Mouse (Mus musculus) forebrain, embryonic 15.5 days (tissue): Measurements from ENCODE around the gene Hmbs. TPM values are rescaled to one million over a fixed set of nuclear protein-coding genes. Genes with fewer than 3 reads are reported as not detected.
"Not testable (repeated sequence)": the region's sequence is repeated elsewhere in the genome, so short reads cannot be mapped to it uniquely, and the experiment has no call there.

Experiments used
- ATAC-seq: fragments of 200-750 bp; cut with Nextera tagmentation; replicated peaks from 2 replicates; pipeline ENCODE4 v1.8.0; 2017; ENCODE audit warnings: mild to moderate bottlenecking, moderate TSS enrichment, moderate library complexity
- H3K27ac ChIP-seq: fragments of 300-500 bp; sonication (generic); replicated peaks from 2 replicates; pipeline ENCODE4 v1.5.1; 2015; ENCODE audit warnings: mild to moderate bottlenecking, inconsistent platforms
- H3K27me3 ChIP-seq: fragments of 300-500 bp; sonication (generic); 2 replicates; pipeline ENCODE4 v1.6.1; 2015; ENCODE audit warnings: inconsistent platforms
- H3K36me3 ChIP-seq: fragments of 300-500 bp; sonication (generic); 2 replicates; pipeline ENCODE4 v1.6.1; 2015; ENCODE audit warnings: mild to moderate bottlenecking, inconsistent platforms
- H3K4me1 ChIP-seq: fragments of 300-500 bp; sonication (generic); 2 replicates; pipeline ENCODE4 v1.6.1; 2015; ENCODE audit warnings: inconsistent platforms
- H3K4me2 ChIP-seq: fragments of 300-500 bp; sonication (generic); replicated peaks from 2 replicates; pipeline ENCODE4 v1.6.1; 2015; ENCODE audit warnings: mild to moderate bottlenecking, inconsistent platforms
- H3K4me3 ChIP-seq: fragments of 300-500 bp; sonication (generic); 2 replicates; pipeline ENCODE4 v1.5.1; 2015; ENCODE audit warnings: mild to moderate bottlenecking, inconsistent platforms
- H3K9ac ChIP-seq: fragments of 300-500 bp; sonication (generic); replicated peaks from 2 replicates; pipeline ENCODE4 v1.6.1; 2015; ENCODE audit warnings: mild to moderate bottlenecking, inconsistent platforms
- H3K9me3 ChIP-seq: fragments of 300-500 bp; sonication (generic); 2 replicates; pipeline ENCODE4 v1.6.1; 2016; ENCODE audit warnings: inconsistent platforms
- WGBS: fragments of 180-500 bp; shearing (Covaris S2); methylation state at CpG from one replicate; pipeline ENCODE4 v1.1.7; 2015; ENCODE audit warnings: mixed read lengths; 5-methylcytosine and 5-hydroxymethylcytosine counted together
- polyA plus RNA-seq: library from polyadenylated mRNA; unstranded; fragments of >200 nt; fragmentation: Nextera tagmentation; extraction: Ambion mirVana; gene quantifications from 2 replicates; pipeline ENCODE4 v1.2.1, GENCODE M21; 2015

Hmbs gene
- polyA plus RNA-seq, 1 experiment from 2014 or later: 66.3 TPM

GRCm38 (mm10) chr9:44342173-44342572, 1.9 kb downstream of the Hmbs start:
- Histone ChIP-seq H3K9me3 (no peaks in the 10 kb centered on the region), H3K36me3 (peaks cover 15% of the 10 kb centered on the region), H3K4me3 (no peak overlapping the region), H3K4me1 (peaks cover 24% of the 10 kb centered on the region), H3K9ac (no peak overlapping the region), H3K27me3 (no peaks in the 10 kb centered on the region), H3K4me2 (no peak overlapping the region), H3K27ac (no peak overlapping the region)
- 92% methylated on average over 3 of the region's 3 CpGs for WGBS
- no peak for ATAC-seq

DNA sequence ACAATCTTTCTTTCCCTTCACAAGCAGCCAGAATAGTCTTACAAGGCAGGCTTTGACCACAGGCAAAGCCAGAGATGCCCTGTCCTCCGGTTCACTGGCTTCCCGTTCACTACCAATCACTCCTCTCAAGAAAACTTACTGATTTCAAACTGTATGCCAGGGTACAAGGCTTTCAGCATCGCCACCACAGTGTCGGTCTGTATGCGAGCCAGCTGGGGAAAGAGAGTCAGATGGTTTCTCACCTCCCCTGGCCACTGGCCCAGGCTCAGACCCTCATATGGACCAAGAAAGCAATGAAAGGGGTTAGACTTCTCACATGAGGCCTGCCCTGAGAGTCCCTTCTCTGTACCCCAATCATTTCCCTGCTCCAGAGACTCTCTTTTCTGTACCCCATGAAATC, 2.5 kb downstream of the Hmbs start:
- 92% methylated on average over 5 of the region's 5 CpGs for WGBS
- Histone ChIP-seq H3K36me3 (peaks cover 9% of the 10 kb centered on the region), H3K4me3 (no peak overlapping the region), H3K9ac (no peak overlapping the region), H3K27ac (no peak overlapping the region), H3K4me1 (peaks cover 31% of the 10 kb centered on the region), H3K9me3 (no peaks in the 10 kb centered on the region), H3K4me2 (no peak overlapping the region), H3K27me3 (no peaks in the 10 kb centered on the region)
- ATAC-seq: no peak

GRCm38 (mm10) chr9:44338574-44338973, 5.5 kb downstream of the Hmbs start:
- Histone ChIP-seq H3K36me3 (peaks cover 14% of the 10 kb centered on the region), H3K4me2 (no peak overlapping the region), H3K27ac (no peak overlapping the region), H3K4me1 (peaks cover 35% of the 10 kb centered on the region), H3K9me3 (no peaks in the 10 kb centered on the region), H3K27me3 (no peaks in the 10 kb centered on the region), H3K9ac (no peak overlapping the region), H3K4me3 (no peak overlapping the region)
- WGBS: 75% methylated on average over 5 of the region's 5 CpGs
- no peak for ATAC-seq

- ATAC-seq: no peak
- peak overlapping the region; percentile 84; the same call in 1 of the 2 replicates for H3K4me2 ChIP-seq
- WGBS: 64% methylated on average over 9 of the region's 9 CpGs
- no peaks in the 10 kb centered on the region for H3K27me3 ChIP-seq
- peaks cover 24% of the 10 kb centered on the region for H3K36me3 ChIP-seq
- peak overlapping the region; percentile 92 for H3K4me3 ChIP-seq
- peak overlapping the region; percentile 20; the same call in 1 of the 2 replicates for H3K9ac ChIP-seq
- H3K9me3 ChIP-seq: no peaks in the 10 kb centered on the region
- no peak overlapping the region for H3K27ac ChIP-seq
- H3K4me1 ChIP-seq: peaks cover 27% of the 10 kb centered on the region
These were observed 6.4 kb downstream of the Hmbs start for GRCm38 (mm10) chr9:44337436-44338169.

DNA sequence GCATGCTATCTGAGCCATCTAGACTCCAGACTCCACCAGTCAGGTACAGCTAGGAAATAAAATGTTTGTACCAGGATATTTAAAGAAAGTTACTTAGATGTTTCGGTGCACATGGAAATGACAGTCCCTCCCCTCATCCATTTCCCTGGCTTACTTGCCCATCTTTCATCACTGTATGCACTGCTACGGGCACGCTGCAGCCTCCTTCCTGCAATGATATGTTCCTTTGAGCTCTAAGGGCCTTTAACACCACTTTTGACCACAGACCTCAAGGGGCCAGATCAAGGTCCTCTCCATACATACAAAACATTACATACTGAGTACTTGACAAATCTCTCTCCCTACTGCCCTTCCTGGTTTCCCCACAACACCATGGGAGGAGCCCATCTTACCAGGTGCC, 7.1 kb downstream of the Hmbs start:
- peaks cover 28% of the 10 kb centered on the region for H3K36me3 ChIP-seq
- H3K27me3 ChIP-seq: no peaks in the 10 kb centered on the region
- no peak for ATAC-seq
- peak overlapping the region; percentile 84 for H3K4me2 ChIP-seq
- H3K9me3 ChIP-seq: no peaks in the 10 kb centered on the region
- H3K9ac ChIP-seq: peak overlapping the region; percentile 92
- H3K4me1 ChIP-seq: peaks cover 25% of the 10 kb centered on the region
- WGBS: 79% methylated on average over 3 of the region's 3 CpGs
- H3K27ac ChIP-seq: no peak overlapping the region
- H3K4me3 ChIP-seq: peak overlapping the region; percentile 92

DNA sequence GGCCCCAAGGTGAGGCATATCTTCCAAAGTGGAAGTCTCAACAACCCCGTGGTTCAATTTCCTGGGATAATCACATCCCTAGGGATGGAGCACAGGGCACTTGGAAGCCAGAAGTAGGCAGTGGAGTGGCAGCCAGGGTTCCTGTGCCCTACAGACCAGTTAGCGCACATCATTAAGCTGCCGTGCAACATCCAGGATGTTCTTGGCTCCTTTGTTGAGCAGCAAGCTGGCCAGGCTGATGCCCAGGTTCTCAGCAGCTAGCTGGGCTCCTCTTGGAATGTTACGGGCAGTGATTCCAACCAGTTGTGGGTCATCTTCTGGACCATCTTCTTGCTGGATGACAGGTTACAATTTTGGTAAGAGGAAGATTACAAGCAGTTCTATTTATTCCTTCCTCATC, 7.5 kb downstream of the Hmbs start:
- H3K4me3 ChIP-seq: peak overlapping the region; percentile 92
- H3K27ac ChIP-seq, ATAC-seq, H3K9me3 ChIP-seq, H3K27me3 ChIP-seq: not testable (repeated sequence)
- H3K9ac ChIP-seq: peak overlapping the region; percentile 92
- WGBS: 16% methylated on average over 4 of the region's 4 CpGs
- H3K36me3 ChIP-seq: peaks cover 33% of the 10 kb centered on the region
- H3K4me1 ChIP-seq: peaks cover 25% of the 10 kb centered on the region
- H3K4me2 ChIP-seq: peak overlapping the region; percentile 84

- H3K27ac ChIP-seq: peak overlapping the region; percentile 93; the same call in 1 of the 2 replicates
- H3K9ac ChIP-seq: peak overlapping the region; percentile 92
- WGBS: under 1% methylated on average over 5 of the region's 5 CpGs
- H3K4me2 ChIP-seq: peak overlapping the region; percentile 84
- H3K27me3 ChIP-seq: no peaks in the 10 kb centered on the region
- peaks cover 25% of the 10 kb centered on the region for H3K4me1 ChIP-seq
- peak overlapping the region; percentile 92 for H3K4me3 ChIP-seq
- no peak for ATAC-seq
- no peaks in the 10 kb centered on the region for H3K9me3 ChIP-seq
- peaks cover 36% of the 10 kb centered on the region for H3K36me3 ChIP-seq
These were observed 8.0 kb downstream of the Hmbs start for GRCm38 (mm10) chr9:44336093-44336406.

GRCm38 (mm10) chr9:44335331-44336092, 8.5 kb downstream of the Hmbs start:
- Histone ChIP-seq H3K27ac (peak overlapping the region; percentile 93), H3K27me3 (no peaks in the 10 kb centered on the region), H3K4me3 (peak overlapping the region; percentile 92), H3K4me1 (peaks cover 25% of the 10 kb centered on the region), H3K4me2 (peak overlapping the region; percentile 84), H3K36me3 (peaks cover 41% of the 10 kb centered on the region), H3K9me3 (no peaks in the 10 kb centered on the region), H3K9ac (peak overlapping the region; percentile 92)
- ATAC-seq: no peak; the same call in 1 of the 2 replicates
- WGBS: under 1% methylated on average over 50 of the region's 50 CpGs

DNA sequence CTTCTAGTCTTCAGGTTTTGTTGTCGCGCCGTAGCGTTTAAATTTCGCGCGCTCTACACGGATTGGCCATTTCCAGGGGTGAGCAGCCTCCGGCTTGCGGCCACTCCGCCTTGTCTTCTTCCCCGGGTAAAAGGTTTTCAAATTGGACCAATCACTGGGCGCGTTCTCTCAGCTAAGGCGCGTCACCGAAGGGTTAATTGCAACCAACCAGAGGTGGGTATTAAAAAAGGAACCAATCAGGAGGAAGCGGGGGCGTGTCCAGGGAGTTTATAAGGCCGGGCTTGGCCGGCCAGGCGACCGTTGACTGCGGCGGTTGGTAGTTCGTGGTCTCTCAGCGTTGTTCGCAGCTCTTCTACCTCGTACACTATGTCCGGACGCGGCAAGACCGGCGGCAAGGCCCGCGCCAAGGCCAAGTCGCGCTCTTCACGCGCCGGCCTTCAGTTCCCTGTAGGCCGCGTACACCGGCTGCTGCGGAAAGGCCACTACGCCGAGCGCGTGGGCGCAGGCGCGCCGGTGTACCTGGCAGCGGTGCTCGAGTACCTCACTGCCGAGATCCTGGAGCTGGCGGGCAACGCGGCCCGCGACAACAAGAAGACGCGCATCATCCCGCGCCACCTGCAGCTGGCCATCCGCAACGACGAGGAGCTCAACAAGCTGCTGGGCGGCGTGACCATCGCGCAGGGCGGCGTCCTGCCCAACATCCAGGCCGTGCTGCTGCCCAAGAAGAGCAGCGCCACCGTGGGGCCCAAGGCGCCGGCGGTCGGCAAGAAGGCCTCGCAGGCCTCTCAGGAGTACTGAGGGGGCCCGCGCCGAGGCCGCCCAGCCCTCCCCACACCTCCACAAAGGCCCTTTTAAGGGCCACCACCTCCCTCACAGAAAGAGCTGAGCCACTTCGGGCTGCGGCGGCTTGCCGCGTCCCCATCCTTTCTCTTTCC, 9.4 kb downstream of the Hmbs start, which contains the start of gene H2afx:
Gene H2afx, plus strand, starts transcription at position 299 of the 935 bp plus-strand sequence.
- Histone ChIP-seq H3K4me3 (peak within 1 kb of the TSS; percentile 92), H3K36me3 (peaks cover 45% of the 10 kb centered on the region), H3K27me3 (no peaks in the 10 kb centered on the region), H3K9ac (peak within 1 kb of the TSS; percentile 92), H3K9me3 (no peaks in the 10 kb centered on the region), H3K4me2 (peak within 1 kb of the TSS; percentile 84), H3K4me1 (peaks cover 25% of the 10 kb centered on the region), H3K27ac (peak within 1 kb of the TSS; percentile 93)
- ATAC-seq: peak; percentile 97
- WGBS: under 1% methylated on average over 89 of the region's 91 CpGs

DNA sequence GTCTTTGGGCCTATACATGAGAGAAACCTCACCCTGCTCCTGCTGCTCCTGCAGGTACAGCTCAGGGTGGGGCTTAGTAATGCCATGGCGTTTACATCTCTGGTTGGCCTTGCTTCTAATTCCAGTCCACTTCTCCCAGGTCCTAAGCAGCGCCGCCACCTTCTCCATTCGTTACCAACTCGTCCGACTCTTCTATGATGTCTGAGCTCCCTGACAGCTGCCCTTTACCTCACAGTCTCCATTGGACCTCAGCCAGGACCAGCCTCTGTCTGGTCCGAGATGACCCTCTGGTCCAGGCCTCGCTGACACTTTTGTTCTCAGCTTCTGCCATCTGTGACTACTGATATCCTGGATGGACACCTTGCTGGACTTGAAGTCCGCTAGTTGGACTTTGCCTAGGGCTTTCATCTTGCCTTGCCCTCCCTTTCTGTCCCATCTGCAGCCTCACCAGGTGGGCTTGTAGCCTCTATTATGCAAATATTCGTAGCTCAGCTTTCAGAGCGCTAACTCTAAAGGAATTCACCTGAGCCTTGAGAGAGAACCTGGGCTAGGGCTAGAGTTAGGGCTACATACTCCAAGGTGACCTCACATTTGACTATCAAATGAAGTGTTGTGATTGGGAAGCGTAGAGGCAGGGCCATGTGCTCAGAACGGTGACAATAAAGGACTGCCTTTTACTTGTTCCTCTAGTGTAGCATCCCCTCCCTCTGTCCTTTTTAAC, 10.9 kb downstream of the Hmbs start:
- no peak overlapping the region for H3K27ac ChIP-seq
- WGBS: 95% methylated on average over 13 of the region's 13 CpGs
- peaks cover 26% of the 10 kb centered on the region for H3K4me1 ChIP-seq
- no peak overlapping the region for H3K9ac ChIP-seq
- no peak overlapping the region for H3K4me3 ChIP-seq
- no peaks in the 10 kb centered on the region for H3K27me3 ChIP-seq
- H3K36me3 ChIP-seq: peaks cover 44% of the 10 kb centered on the region
- no peak overlapping the region for H3K4me2 ChIP-seq
- ATAC-seq: no peak
- H3K9me3 ChIP-seq: no peaks in the 10 kb centered on the region

- Histone ChIP-seq H3K4me3 (no peak overlapping the region), H3K27ac (no peak overlapping the region), H3K4me2 (no peak overlapping the region), H3K27me3 (no peaks in the 10 kb centered on the region), H3K36me3 (peaks cover 42% of the 10 kb centered on the region), H3K9ac (no peak overlapping the region), H3K9me3 (no peaks in the 10 kb centered on the region), H3K4me1 (peaks cover 19% of the 10 kb centered on the region)
- WGBS: 89% methylated on average over 6 of the region's 6 CpGs
- no peak for ATAC-seq
These were observed 13.3 kb downstream of the Hmbs start for GRCm38 (mm10) chr9:44330736-44331135.
